Mouse (Mus musculus) bone marrow, adult 2 months (tissue): Measurements from ENCODE around the gene Bcl9l. TPM values are rescaled to one million over a fixed set of nuclear protein-coding genes. Genes with fewer than 3 reads are reported as not detected.

Source experiments
- H3K27ac ChIP-seq: fragments of 200-500 bp; 2 replicates; pipeline ENCODE4 v1.5.1; 2012; ENCODE audit warnings: low read depth, mild to moderate bottlenecking, control low read depth, inconsistent platforms, low read length; ENCODE audit not compliant: control insufficient read depth, poor library complexity, insufficient read depth
- H3K4me1 ChIP-seq: fragments of 200-500 bp; 2 replicates; pipeline ENCODE4 v1.6.1; 2011; ENCODE audit warnings: low read length; ENCODE audit not compliant: control insufficient read depth, insufficient read depth
- H3K4me3 ChIP-seq: fragments of 200-500 bp; replicated peaks from 2 replicates; pipeline ENCODE3; 2011; ENCODE audit warnings: mild to moderate bottlenecking, low read depth, low read length, control low read depth; ENCODE audit not compliant: control insufficient read depth
- CTCF ChIP-seq: fragments of 200-500 bp; IDR thresholded peaks from 2 replicates; pipeline ENCODE4 v1.5.1; 2011; ENCODE audit warnings: low read length, control low read depth; ENCODE audit not compliant: control insufficient read depth, insufficient read depth
- POLR2A ChIP-seq: fragments of 200-500 bp; IDR thresholded peaks from 2 replicates; pipeline ENCODE4 v1.6.1; 2011; ENCODE audit warnings: low read depth, mild to moderate bottlenecking, control low read depth, low read length, borderline replicate concordance; ENCODE audit not compliant: control insufficient read depth
- WGBS: fragments of 180-500 bp; shearing (Covaris S2); methylation state at CpG from one replicate; pipeline ENCODE4 v1.1.7; 2018; 5-methylcytosine and 5-hydroxymethylcytosine counted together
- polyA plus RNA-seq: library from polyadenylated mRNA; stranded (reverse); fragments of >200 nt; gene quantifications from 2 replicates; pipeline ENCODE4 v1.2.4, GENCODE M21; 2011; ENCODE audit warnings: low replicate concordance; ENCODE audit not compliant: missing spikeins, insufficient read depth, insufficient read length

The Bcl9l gene
- polyA plus RNA-seq, 1 experiment, result 15.6 TPM

DNA sequence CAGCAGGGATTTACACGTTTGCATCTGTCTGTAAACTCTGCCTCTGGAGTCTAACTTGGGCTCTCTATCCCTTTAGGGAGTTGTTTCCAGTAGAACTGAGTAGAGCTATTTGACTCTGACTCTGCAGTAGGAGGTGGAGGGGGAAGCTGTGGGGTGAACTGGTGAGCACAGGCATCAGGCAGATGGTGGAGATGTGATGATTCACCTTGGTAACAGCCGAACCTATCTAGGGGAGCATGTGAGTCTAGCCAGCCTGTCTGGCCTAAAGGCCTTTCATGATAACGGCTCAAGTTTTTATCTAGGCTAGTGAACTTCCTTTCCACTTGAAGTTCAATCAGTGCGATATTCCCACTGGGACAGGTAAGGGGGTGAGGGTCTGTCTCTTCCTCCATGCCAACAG, 34.7 kb downstream of the Bcl9l start:
- H3K4me1 ChIP-seq, result peaks cover 11% of the 10 kb centered on the region
- peak overlapping the region; percentile 40; the same call in 1 of the 2 replicates for H3K27ac ChIP-seq
- TF ChIP-seq CTCF, result no peak
- no peak for TF ChIP-seq POLR2A
- H3K4me3 ChIP-seq, result no peak overlapping the region
- WGBS, result 47% methylated on average over 4 of the region's 4 CpGs

DNA sequence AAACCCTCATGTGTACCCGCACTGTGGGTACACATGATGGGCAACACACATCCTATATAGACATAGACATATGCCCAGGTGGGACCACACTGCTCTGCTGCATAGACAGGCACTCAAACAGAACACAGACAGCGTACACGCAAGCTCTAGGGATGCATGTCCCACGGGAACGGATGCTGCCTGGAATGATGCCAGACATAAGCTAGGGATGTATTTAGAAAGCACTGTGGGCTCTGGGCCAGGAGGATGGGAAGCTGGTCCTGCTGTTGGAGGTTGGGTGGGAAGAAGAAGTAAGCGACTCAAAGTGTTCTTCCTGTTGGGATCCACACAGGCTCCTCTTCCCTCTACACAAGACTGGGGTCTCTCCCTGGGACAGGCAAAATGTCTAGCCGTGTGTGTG, 35.4 kb downstream of the Bcl9l start:
- WGBS, result 69% methylated on average over 7 of the region's 7 CpGs
- TF ChIP-seq CTCF (no peak), POLR2A (no peak)
- no peak overlapping the region for H3K4me3 ChIP-seq
- H3K4me1 ChIP-seq, result peaks cover 9% of the 10 kb centered on the region
- no peak overlapping the region for H3K27ac ChIP-seq

DNA sequence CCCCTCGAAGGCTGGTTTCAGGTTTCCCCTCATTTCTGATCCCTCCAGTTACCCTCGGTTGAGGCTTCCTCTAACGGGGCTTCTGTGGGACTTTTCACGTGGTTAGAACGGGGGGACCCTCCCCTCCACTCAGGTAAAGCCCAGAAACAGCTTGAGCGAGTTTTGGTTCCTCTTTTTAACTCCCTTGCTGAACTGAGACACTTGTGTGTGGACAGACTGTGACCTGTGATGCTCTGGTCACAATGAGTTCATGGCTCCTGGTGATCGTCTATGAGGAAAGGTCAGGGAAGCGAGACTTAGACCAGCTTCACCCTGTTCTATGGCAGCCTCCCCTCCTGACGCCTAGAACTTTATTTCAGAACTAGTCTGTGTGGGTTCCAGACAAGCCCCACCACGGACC, 39.3 kb downstream of the Bcl9l start:
- no peak overlapping the region for H3K4me3 ChIP-seq
- peak overlapping the region; percentile 24 for H3K27ac ChIP-seq
- 10% methylated on average over 10 of the region's 10 CpGs for WGBS
- no peaks in the 10 kb centered on the region; the same call in 1 of the 2 replicates for H3K4me1 ChIP-seq
- TF ChIP-seq CTCF (no peak), POLR2A (no peak)

DNA sequence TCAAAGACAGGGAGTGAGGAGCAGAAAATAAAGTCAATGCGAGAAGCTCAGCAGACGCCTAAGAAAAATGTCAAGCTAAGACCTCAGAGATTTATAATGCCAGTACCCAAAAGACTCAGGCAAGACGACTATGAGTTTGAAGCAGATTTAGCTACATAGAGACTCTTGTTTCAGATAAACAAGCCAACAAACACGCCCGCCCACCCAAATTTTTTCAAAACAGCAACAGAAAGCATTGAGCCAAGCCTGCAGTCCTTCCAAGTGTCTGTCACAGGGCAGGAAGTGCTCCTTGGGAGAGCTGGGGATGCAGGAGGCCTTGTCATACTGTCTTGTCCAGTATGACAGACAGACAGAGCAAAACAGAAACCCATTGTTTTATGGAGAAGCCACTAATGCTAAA, 41.1 kb downstream of the Bcl9l start:
- 71% methylated on average over 5 of the region's 5 CpGs for WGBS
- Histone ChIP-seq H3K4me1 (peaks cover 1% of the 10 kb centered on the region), H3K27ac (no peak overlapping the region), H3K4me3 (no peak overlapping the region)
- no peak for TF ChIP-seq CTCF
- no peak for TF ChIP-seq POLR2A

DNA sequence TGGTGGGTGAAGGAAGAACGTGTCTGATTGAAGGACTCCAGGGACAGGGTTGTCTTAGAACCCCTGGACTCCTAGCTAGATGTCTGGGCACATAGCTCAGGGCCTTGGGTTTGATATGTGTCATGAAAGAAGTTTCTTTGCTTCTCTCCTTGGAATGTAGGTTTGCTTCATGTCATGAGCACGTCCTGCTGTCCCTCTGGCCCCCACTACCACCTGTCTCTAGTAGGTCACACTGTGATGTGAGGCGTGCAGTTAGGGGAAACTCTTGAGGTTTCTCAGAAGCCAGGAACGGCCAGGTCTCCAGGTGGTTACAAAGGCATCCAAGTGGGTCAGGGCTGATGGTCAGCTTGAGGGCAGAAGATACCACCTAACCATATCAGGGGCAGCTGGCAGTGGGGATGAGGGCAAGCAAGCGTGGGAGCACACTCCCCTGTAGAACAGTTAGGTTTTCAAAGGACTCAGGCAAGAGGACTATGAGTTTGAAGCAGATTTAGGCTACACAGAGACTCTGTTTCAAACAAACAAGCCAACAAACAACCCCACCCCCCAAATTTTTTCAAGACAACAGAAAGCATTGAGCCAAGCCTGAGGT, 41.7 kb downstream of the Bcl9l start:
- Histone ChIP-seq H3K4me3 (peak overlapping the region; percentile 52), H3K4me1 (peaks cover 1% of the 10 kb centered on the region), H3K27ac (peak overlapping the region; percentile 59)
- TF ChIP-seq CTCF (no peak), POLR2A (no peak)
- WGBS, result 67% methylated on average over 5 of the region's 5 CpGs

DNA sequence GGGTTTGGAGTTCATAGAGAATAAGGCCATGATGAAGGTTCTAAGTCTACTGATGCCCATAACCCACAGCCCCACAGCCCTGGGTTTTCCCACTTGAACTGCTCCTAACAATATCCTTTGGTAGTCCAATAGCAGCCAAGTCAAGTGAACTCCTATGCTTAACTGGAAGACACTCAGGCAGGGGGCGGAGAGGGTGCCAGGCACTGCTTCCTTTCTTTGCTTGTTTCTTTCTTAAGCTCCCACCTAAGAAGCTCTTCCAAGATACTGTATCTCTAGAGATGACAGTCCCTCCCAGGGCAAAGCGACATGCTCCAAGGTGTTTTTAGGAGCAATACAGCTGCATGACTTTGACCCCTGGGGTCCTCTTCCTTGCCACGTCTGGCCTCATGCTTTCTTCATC, 42.4 kb downstream of the Bcl9l start:
- Histone ChIP-seq H3K4me3 (peak overlapping the region; percentile 74), H3K27ac (no peak overlapping the region; the same call in none of the 2 replicates), H3K4me1 (peaks cover 1% of the 10 kb centered on the region)
- 75% methylated on average over 3 of the region's 3 CpGs for WGBS
- no peak for TF ChIP-seq POLR2A
- TF ChIP-seq CTCF, result no peak

DNA sequence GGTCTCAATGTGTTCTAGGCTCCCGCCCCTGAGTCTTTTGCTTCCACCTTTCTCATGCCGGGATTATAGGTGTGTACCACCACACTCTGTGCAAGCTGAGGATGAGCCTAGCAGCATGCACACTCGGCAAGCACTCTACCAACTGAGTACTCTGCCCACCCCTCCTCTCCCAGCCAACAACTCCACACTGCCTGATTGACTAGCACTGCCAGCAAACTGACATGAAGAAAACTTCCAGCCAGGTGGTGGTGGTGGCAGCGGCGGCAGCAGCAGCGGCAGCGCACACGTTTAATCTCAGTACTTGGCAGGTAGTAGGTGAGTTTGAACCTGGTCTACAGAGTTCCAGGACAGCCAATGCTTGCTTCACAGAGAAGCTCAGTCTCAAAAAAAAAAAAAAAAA, 43.0 kb downstream of the Bcl9l start:
- peaks cover 1% of the 10 kb centered on the region for H3K4me1 ChIP-seq
- peak overlapping the region; percentile 74 for H3K4me3 ChIP-seq
- H3K27ac ChIP-seq, result peak overlapping the region; percentile 72
- TF ChIP-seq CTCF, result no peak
- no peak for TF ChIP-seq POLR2A
- WGBS, result 86% methylated on average over 8 of the region's 8 CpGs

DNA sequence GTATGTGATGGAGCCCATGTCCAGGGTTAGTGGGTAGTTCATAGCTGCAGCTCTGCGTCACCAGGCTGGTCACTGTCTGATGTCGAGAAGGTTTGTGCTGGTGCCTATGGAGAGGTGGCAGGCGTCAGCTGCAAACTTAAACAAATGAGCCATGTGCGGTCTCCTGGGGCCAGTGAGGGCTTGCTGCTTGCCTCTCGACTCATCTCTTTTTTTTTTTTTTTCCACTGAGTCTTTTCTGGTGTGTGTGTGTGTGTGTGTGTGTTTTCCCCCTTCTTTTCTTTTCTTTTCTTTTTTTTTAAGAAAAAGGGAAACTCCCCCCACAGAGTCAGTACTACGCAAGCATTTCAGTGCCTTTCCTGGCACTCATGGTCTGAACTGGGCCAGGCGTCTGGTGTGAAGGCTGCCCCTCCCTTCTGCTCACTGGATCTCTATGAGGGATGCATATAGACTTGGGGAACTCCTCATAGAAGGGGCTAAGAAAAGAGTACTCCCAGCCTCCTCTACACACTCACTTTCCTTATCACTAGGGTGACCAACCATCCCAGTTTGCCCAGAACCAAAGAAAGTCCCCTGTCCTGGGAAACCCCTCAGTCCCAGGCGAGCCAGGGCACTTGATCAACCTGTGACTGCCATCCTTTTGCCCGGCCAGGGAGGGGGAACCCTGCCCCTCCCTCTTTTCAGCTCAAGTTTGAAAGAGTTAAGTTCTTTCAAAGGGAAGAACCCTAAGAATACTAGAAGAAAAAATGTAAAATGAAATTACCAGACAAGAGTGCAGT, 43.9 kb downstream of the Bcl9l start:
- no peak for TF ChIP-seq CTCF
- WGBS, result 49% methylated on average over 9 of the region's 9 CpGs
- peak overlapping the region; percentile 44 for H3K27ac ChIP-seq
- peak overlapping the region; percentile 60 for H3K4me3 ChIP-seq
- peaks cover 1% of the 10 kb centered on the region for H3K4me1 ChIP-seq

DNA sequence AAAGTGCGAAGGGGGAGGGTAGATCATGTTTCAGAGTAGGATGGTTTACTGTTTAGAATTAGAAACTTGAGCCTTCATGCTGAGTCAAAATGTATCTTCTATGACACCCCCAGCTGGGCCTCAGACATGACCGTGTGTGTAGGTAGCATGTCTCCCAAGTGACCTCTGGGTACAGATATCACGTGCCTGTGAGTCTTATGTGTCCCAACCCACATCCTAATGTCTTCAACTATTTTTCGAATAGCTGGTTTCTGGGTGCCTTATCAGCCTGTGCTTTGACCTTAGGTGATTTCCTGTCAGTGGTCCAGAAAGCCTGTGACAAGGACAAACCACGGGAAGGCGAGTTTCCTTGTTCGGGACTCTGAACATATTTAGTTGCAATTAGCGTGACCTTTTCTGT, 45.7 kb downstream of the Bcl9l start:
- TF ChIP-seq CTCF (no peak), POLR2A (no peak)
- Histone ChIP-seq H3K27ac (no peak overlapping the region), H3K4me1 (peaks cover 1% of the 10 kb centered on the region), H3K4me3 (no peak overlapping the region)
- 16% methylated on average over 8 of the region's 8 CpGs for WGBS
